Comparison of ENCODE assay signal across 29 mouse cellular contexts in genomic region chr7:83261489-83261888, GRCm38 (mm10).
DNase-seq lines count a peak whose midpoint lies in the region; ATAC-seq and TF ChIP-seq lines count a peak whose summit lies in the region.
"Had no signal": no experiment of that assay in that cellular context is flagged by ENCODE, and none has a peak within 500 bp of the region (broad histone marks: within the 10 kb centered on the region; RNA-seq: fewer than 3 reads in every experiment).

No protein-coding gene starts in this region.

- dilution Hi-C loops in CH12.LX (cut with MboI; ENCODE audit: extremely low pct_ligation_motif_present, extremely low pct_unique_long_range_greater_than_20kb, low sequenced_read_pairs): no loop called here

- DNase-seq in right cerebral cortex, adult 18-20 months: peak; percentile 3
- DNase-seq in right cerebral cortex, adult 2 months (ENCODE audit: low spot score in 2 of 2): no peak
- DNase-seq in CH12.LX (ENCODE audit: extremely low read depth) (peak; percentile 81), MN1 (ENCODE audit: low spot score) (no peak)
- DNase-seq in cerebellum, adult 8-10 months: no peak
- no peak for DNase-seq in cerebellum, adult 11-12 months
- DNase-seq: adrenal gland, postnatal 36 days; B cell, adult 2 months; cerebellum, adult 9-10 months; cerebellum, postnatal 36 days; forebrain, postnatal 0 days; kidney, adult 11 months; kidney, postnatal 25 days; lung, adult 2 months; lung, postnatal 10 days; midbrain, embryonic 14.5 days; retina, postnatal 1 day; spleen, adult 18-20 months; thymus, postnatal 14 days had no signal

- H3K9ac ChIP-seq in CH12.LX (ENCODE audit: insufficient read depth, low read depth): no peak overlapping the region
- H3K9ac ChIP-seq: embryonic facial prominence, embryonic 12.5 days; forebrain, postnatal 0 days; heart, embryonic 15.5 days; limb, embryonic 15.5 days; liver, embryonic 14.5 days; neural tube, embryonic 15.5 days had no signal

- no peaks in the 10 kb centered on the region for H3K27me3 ChIP-seq in CH12.LX (replicated peaks)
- H3K27me3 ChIP-seq: embryonic facial prominence, embryonic 12.5 days; heart, embryonic 15.5 days; limb, embryonic 15.5 days; neural tube, embryonic 15.5 days had no signal

- H3K9me3 ChIP-seq in CH12.LX (replicated peaks; ENCODE audit: low read length): no peaks in the 10 kb centered on the region
- H3K9me3 ChIP-seq: heart, embryonic 15.5 days; limb, embryonic 10.5 days; limb, embryonic 15.5 days; neural tube, embryonic 15.5 days had no signal

- peaks cover 14 to 26% of the 10 kb centered on the region in 2 experiments for H3K4me1 ChIP-seq in CH12.LX (ENCODE audit: control insufficient read depth in 1 of 2, insufficient read depth in 2 of 2)
- peaks cover 4% of the 10 kb centered on the region; the same call in 1 of the 2 replicates for H3K4me1 ChIP-seq in embryonic fibroblast, embryonic 13.5 days (ENCODE audit: control insufficient read depth, insufficient read depth, low read length)
- H3K4me1 ChIP-seq: embryonic facial prominence, embryonic 12.5 days; heart, embryonic 15.5 days; limb, embryonic 10.5 days; limb, embryonic 15.5 days; neural tube, embryonic 15.5 days had no signal

- no peak for ATAC-seq in megakaryocyte-erythroid progenitor cell, adult 5-6 weeks (replicated peaks; ENCODE audit: low FRiP score, low TSS enrichment, poor library complexity, severe bottlenecking)
- ATAC-seq: forebrain, postnatal 0 days; hindbrain, postnatal 0 days had no signal

- no peak overlapping the region for H3K4me3 ChIP-seq in CH12.LX (replicated peaks in 1 of 3; ENCODE audit: low read depth in 2 of 3, low read length in 2 of 3, poor library complexity in 1 of 3)
- no peak overlapping the region for H3K4me3 ChIP-seq in embryonic fibroblast, embryonic 13.5 days (ENCODE audit: insufficient read depth, low read length)
- H3K4me3 ChIP-seq: embryonic facial prominence, embryonic 12.5 days; heart, embryonic 15.5 days; limb, embryonic 10.5 days; limb, embryonic 15.5 days; neural tube, embryonic 15.5 days had no signal

- no peak for TF ChIP-seq CTCF in CH12.LX (conservative IDR thresholded peaks at IDR 0.05 in 1 of 2, IDR thresholded peaks at IDR 0.05 in 1 of 2; ENCODE audit: low read depth in 2 of 2, low read length in 2 of 2)
- TF ChIP-seq CTCF in embryonic fibroblast, embryonic 13.5 days (IDR thresholded peaks at IDR 0.05; ENCODE audit: borderline replicate concordance, insufficient read depth, low read length): no peak

- in situ Hi-C loops in CH12.LX (cut with MboI; ENCODE audit: low pct_ligation_motif_present, low pct_unique_long_range_greater_than_20kb, low sequenced_read_pairs): loop anchor here (25.0 kb wide), 1 partner anchor 549 kb away; no protein-coding TSS in a partner anchor

- H3K27ac ChIP-seq in CH12.LX (ENCODE audit: insufficient read depth, low read depth): peak overlapping the region; percentile 35; the same call in 1 of the 2 replicates
- peak overlapping the region; percentile 41; the same call in 1 of the 2 replicates for H3K27ac ChIP-seq in embryonic fibroblast, embryonic 13.5 days (ENCODE audit: insufficient read depth, low read length)
- H3K27ac ChIP-seq: embryonic facial prominence, embryonic 12.5 days; heart, embryonic 15.5 days; hindbrain, postnatal 0 days; limb, embryonic 10.5 days; limb, embryonic 15.5 days; liver, embryonic 14.5 days; macrophage; neural tube, embryonic 15.5 days had no signal

- peak overlapping the region; percentile 7; the same call in 1 of the 2 replicates for H3K4me2 ChIP-seq in CH12.LX (ENCODE audit: insufficient read depth, low read depth, poor library complexity, severe bottlenecking)
- H3K4me2 ChIP-seq: embryonic facial prominence, embryonic 12.5 days; heart, embryonic 15.5 days; limb, embryonic 15.5 days; neural tube, embryonic 15.5 days had no signal

- TF ChIP-seq POLR2A in CH12.LX (IDR thresholded peaks at IDR 0.05; ENCODE audit: low read depth, low read length): no peak
- TF ChIP-seq POLR2A in embryonic fibroblast, embryonic 13.5 days (IDR thresholded peaks at IDR 0.05; ENCODE audit: low read depth, low read length): no peak

- no peak for TF ChIP-seq RAD21 in CH12.LX (IDR thresholded peaks at IDR 0.05; ENCODE audit: low read depth, low read length)

- H3K36me3 ChIP-seq in CH12.LX (replicated peaks in 1 of 2; ENCODE audit: control insufficient read depth in 1 of 2, insufficient read depth in 1 of 2, low read length in 1 of 2): no peaks in the 10 kb centered on the region
- H3K36me3 ChIP-seq: embryonic facial prominence, embryonic 12.5 days; heart, embryonic 15.5 days; limb, embryonic 10.5 days; limb, embryonic 15.5 days; neural tube, embryonic 15.5 days had no signal

- no peaks in the 10 kb centered on the region for H3K79me2 ChIP-seq in CH12.LX (replicated peaks; ENCODE audit: control insufficient read depth, extremely low read depth, insufficient read depth, poor library complexity, severe bottlenecking)

- peak; percentile 97 for TF ChIP-seq EP300 in CH12.LX (IDR thresholded peaks at IDR 0.05; ENCODE audit: low read length)

TF ChIP-seq in CH12.LX, 34 proteins besides CTCF, POLR2A, EP300 and RAD21:
- TF ChIP-seq UBTF (IDR thresholded peaks at IDR 0.05; ENCODE audit: low read depth, low read length): no peak
- TF ChIP-seq NRF1 (IDR thresholded peaks at IDR 0.05; ENCODE audit: low read depth, low read length): no peak
- TF ChIP-seq JUN (IDR thresholded peaks at IDR 0.05; ENCODE audit: insufficient read depth, low read depth, low read length): peak; percentile 95
- TF ChIP-seq TCF12 (IDR thresholded peaks at IDR 0.05; ENCODE audit: low read depth, low read length): peak; percentile 76
- TF ChIP-seq CHD2 (IDR thresholded peaks at IDR 0.05; ENCODE audit: low read length): peak; percentile 75; the same call in 1 of the 2 replicates
- TF ChIP-seq USF1 (IDR thresholded peaks at IDR 0.05; ENCODE audit: low read depth, low read length): peak; percentile 85
- peak; percentile 97 for TF ChIP-seq JUND (conservative IDR thresholded peaks at IDR 0.05; ENCODE audit: low read depth, low read length)
- TF ChIP-seq MAZ (IDR thresholded peaks at IDR 0.05; ENCODE audit: low read depth, low read length): 0 out of 2 replicates have a peak, but pooled peaks have one; percentile 46
- peak; percentile 89 for TF ChIP-seq BHLHE40 (IDR thresholded peaks at IDR 0.05; ENCODE audit: low read depth, low read length)
- peak; percentile 64; the same call in 1 of the 2 replicates for TF ChIP-seq MAX (IDR thresholded peaks at IDR 0.05; ENCODE audit: low read length)
- TF ChIP-seq TBP (conservative IDR thresholded peaks at IDR 0.05; ENCODE audit: low read depth, low read length): 0 out of 2 replicates have a peak, but pooled peaks have one; percentile 48
- peak; percentile 93 for TF ChIP-seq ETS1 (conservative IDR thresholded peaks at IDR 0.05; ENCODE audit: low read depth, low read length)
- TF ChIP-seq MYC (IDR thresholded peaks at IDR 0.05; ENCODE audit: low read depth, low read length): peak; percentile 63; the same call in 1 of the 2 replicates
- peak; percentile 80 for TF ChIP-seq MEF2A (IDR thresholded peaks at IDR 0.05; ENCODE audit: borderline replicate concordance, low read depth, low read length)
- no peak for TF ChIP-seq ZC3H11A (IDR thresholded peaks at IDR 0.05; ENCODE audit: low read depth, low read length)
- TF ChIP-seq USF2 (conservative IDR thresholded peaks at IDR 0.05; ENCODE audit: low read depth, low read length): peak; percentile 82
- TF ChIP-seq ZNF384 (IDR thresholded peaks at IDR 0.05; ENCODE audit: low read depth, low read length): no peak
- TF ChIP-seq IRF4 (IDR thresholded peaks at IDR 0.05; ENCODE audit: low read depth, low read length): peak; percentile 95
- TF ChIP-seq KAT2A (IDR thresholded peaks at IDR 0.05; ENCODE audit: insufficient replicate concordance, low read length): no peak
TF ChIP-seq in CH12.LX: peak in this region for 14.

Comparison
In these comparisons a context has a peak if more than half of its experiments do, and no peak if none do; other contexts are left out.
1. DNase-seq: peak in right cerebral cortex, adult 18-20 months (single experiment) and CH12.LX (single experiment); none in right cerebral cortex, adult 2 months (0 of 2), MN1 (single experiment), cerebellum, adult 8-10 months (single experiment) and cerebellum, adult 11-12 months (single experiment).